Mouse (Mus musculus): ENCODE data around the gene Anapc11. TPM values are rescaled to one million over a fixed set of nuclear protein-coding genes. Genes with fewer than 3 reads are reported as not detected.

Anapc11 gene
- polyA plus RNA-seq, 1 experiment from 2014 or later: 162 TPM

Small RNA genes within 50 kb of the gene (microRNA-seq; reads per million reads assigned to microRNA genes)
- gene Mir6936: 1.3 reads per million

Other genes starting within 250 kb of the Anapc11 start
- gene Actg1, start 249.9 kb upstream of the Anapc11 start, polyA plus RNA-seq (2016; fragmentation: Nextera tagmentation; extraction: Ambion mirVana): 3,655 and 3,681 TPM in 2 replicates
- gene Fscn2, start 236.9 kb upstream of the Anapc11 start, polyA plus RNA-seq (2016; fragmentation: Nextera tagmentation; extraction: Ambion mirVana): 1.1 and 1.6 TPM in 2 replicates
- 51.0 and 53.4 TPM in 2 replicates for gene Faap100, start 219.7 kb upstream of the Anapc11 start, polyA plus RNA-seq (2016; fragmentation: Nextera tagmentation; extraction: Ambion mirVana)
- 47.2 and 54.6 TPM in 2 replicates for gene Nploc4, start 160.7 kb upstream of the Anapc11 start, polyA plus RNA-seq (2016; fragmentation: Nextera tagmentation; extraction: Ambion mirVana)
- 0.15 TPM in 1 of 2 replicates, not detected in the other for gene Tspan10, start 155.8 kb upstream of the Anapc11 start, polyA plus RNA-seq (2016; fragmentation: Nextera tagmentation; extraction: Ambion mirVana)
- gene Pde6g, start 144.9 kb upstream of the Anapc11 start, polyA plus RNA-seq (2016; fragmentation: Nextera tagmentation; extraction: Ambion mirVana): 0.27 and 0.32 TPM in 2 replicates
- 12.5 and 13.8 TPM in 2 replicates for gene Oxld1, start 140.4 kb upstream of the Anapc11 start, polyA plus RNA-seq (2016; fragmentation: Nextera tagmentation; extraction: Ambion mirVana)
- 30.9 and 34.7 TPM in 2 replicates for gene Ccdc137, start 140.3 kb upstream of the Anapc11 start, polyA plus RNA-seq (2016; fragmentation: Nextera tagmentation; extraction: Ambion mirVana)
- gene Arl16, start 130.8 kb upstream of the Anapc11 start, polyA plus RNA-seq (2016; fragmentation: Nextera tagmentation; extraction: Ambion mirVana): 63.6 and 64.5 TPM in 2 replicates
- 116 and 117 TPM in 2 replicates for gene Mrpl12, start 113.8 kb upstream of the Anapc11 start, polyA plus RNA-seq (2016; fragmentation: Nextera tagmentation; extraction: Ambion mirVana)
- 37.9 TPM in 2 replicates for gene Slc25a10, start 106.6 kb upstream of the Anapc11 start, polyA plus RNA-seq (2016; fragmentation: Nextera tagmentation; extraction: Ambion mirVana)
- 0.13 and 0.22 TPM in 2 replicates for gene Gcgr, start 67.7 kb upstream of the Anapc11 start, polyA plus RNA-seq (2016; fragmentation: Nextera tagmentation; extraction: Ambion mirVana)
- 234 and 239 TPM in 2 replicates for gene Mcrip1, start 48.7 kb upstream of the Anapc11 start, polyA plus RNA-seq (2016; fragmentation: Nextera tagmentation; extraction: Ambion mirVana)
- not detected in 2 replicates for gene Ppp1r27, start 47.3 kb upstream of the Anapc11 start, polyA plus RNA-seq (2016; fragmentation: Nextera tagmentation; extraction: Ambion mirVana)
- 425 and 451 TPM in 2 replicates for gene P4hb, start 25.2 kb upstream of the Anapc11 start, polyA plus RNA-seq (2016; fragmentation: Nextera tagmentation; extraction: Ambion mirVana)
- gene Arhgdia, start 16.8 kb upstream of the Anapc11 start, polyA plus RNA-seq (2016; fragmentation: Nextera tagmentation; extraction: Ambion mirVana): 582 and 606 TPM in 2 replicates
- gene Alyref, start 56 bp upstream of the Anapc11 start, polyA plus RNA-seq (2016; fragmentation: Nextera tagmentation; extraction: Ambion mirVana): 509 and 592 TPM in 2 replicates
- 0.80 and 0.83 TPM in 2 replicates for gene Npb, start 10.1 kb downstream of the Anapc11 start, polyA plus RNA-seq (2016; fragmentation: Nextera tagmentation; extraction: Ambion mirVana)
- gene Pcyt2, start 19.5 kb downstream of the Anapc11 start, polyA plus RNA-seq (2016; fragmentation: Nextera tagmentation; extraction: Ambion mirVana): 151 and 155 TPM in 2 replicates
- 46.8 and 56.5 TPM in 2 replicates for gene Sirt7, start 26.8 kb downstream of the Anapc11 start, polyA plus RNA-seq (2016; fragmentation: Nextera tagmentation; extraction: Ambion mirVana)
- gene Mafg, start 35.2 kb downstream of the Anapc11 start, polyA plus RNA-seq (2016; fragmentation: Nextera tagmentation; extraction: Ambion mirVana): 39.7 and 40.4 TPM in 2 replicates
- gene Pycr1, start 45.3 kb downstream of the Anapc11 start, polyA plus RNA-seq (2016; fragmentation: Nextera tagmentation; extraction: Ambion mirVana): 27.2 and 27.8 TPM in 2 replicates
- gene Myadml2, start 49.7 kb downstream of the Anapc11 start, polyA plus RNA-seq (2016; fragmentation: Nextera tagmentation; extraction: Ambion mirVana): 0.81 and 1.1 TPM in 2 replicates
- gene Notum, start 62.8 kb downstream of the Anapc11 start, polyA plus RNA-seq (2016; fragmentation: Nextera tagmentation; extraction: Ambion mirVana): 3.1 and 3.4 TPM in 2 replicates
- 139 and 155 TPM in 2 replicates for gene Aspscr1, start 74.6 kb downstream of the Anapc11 start, polyA plus RNA-seq (2016; fragmentation: Nextera tagmentation; extraction: Ambion mirVana)
- gene Cenpx, start 115.3 kb downstream of the Anapc11 start, polyA plus RNA-seq (2016; fragmentation: Nextera tagmentation; extraction: Ambion mirVana): 108 and 114 TPM in 2 replicates
- gene Lrrc45, start 115.5 kb downstream of the Anapc11 start, polyA plus RNA-seq (2016; fragmentation: Nextera tagmentation; extraction: Ambion mirVana): 70.9 and 72.6 TPM in 2 replicates
- 118 and 119 TPM in 2 replicates for gene Rac3, start 123.0 kb downstream of the Anapc11 start, polyA plus RNA-seq (2016; fragmentation: Nextera tagmentation; extraction: Ambion mirVana)
- gene Dcxr, start 128.9 kb downstream of the Anapc11 start, polyA plus RNA-seq (2016; fragmentation: Nextera tagmentation; extraction: Ambion mirVana): 12.3 and 16.7 TPM in 2 replicates
- 0.95 and 1.6 TPM in 2 replicates for gene Cbr2, start 133.7 kb downstream of the Anapc11 start, polyA plus RNA-seq (2016; fragmentation: Nextera tagmentation; extraction: Ambion mirVana)
- 3.6 TPM in 2 replicates for gene Hmga1b, start 164.4 kb downstream of the Anapc11 start, polyA plus RNA-seq (2016; fragmentation: Nextera tagmentation; extraction: Ambion mirVana)
- gene Rfng, start 185.8 kb downstream of the Anapc11 start, polyA plus RNA-seq (2016; fragmentation: Nextera tagmentation; extraction: Ambion mirVana): 77.2 and 81.3 TPM in 2 replicates
- 250 and 258 TPM in 2 replicates for gene Gps1, start 185.9 kb downstream of the Anapc11 start, polyA plus RNA-seq (2016; fragmentation: Nextera tagmentation; extraction: Ambion mirVana)
- 63.5 and 65.5 TPM in 2 replicates for gene Dus1l, start 198.0 kb downstream of the Anapc11 start, polyA plus RNA-seq (2016; fragmentation: Nextera tagmentation; extraction: Ambion mirVana)
- gene Fasn, start 226.1 kb downstream of the Anapc11 start, polyA plus RNA-seq (2016; fragmentation: Nextera tagmentation; extraction: Ambion mirVana): 87.6 and 102 TPM in 2 replicates